Mouse (Mus musculus) forebrain, embryonic 10.5 days (tissue): Measurements from ENCODE around the gene Slc22a12. TPM values are rescaled to one million over a fixed set of nuclear protein-coding genes. Genes with fewer than 3 reads are reported as not detected.

Experiments used
- DNase-seq: peaks from one replicate; pipeline ENCODE4 v3.0.0-alpha.2; 2017; ENCODE audit warnings: low spot score; ENCODE audit errors: extremely low spot score
- H3K27ac ChIP-seq: fragments of 300-500 bp; sonication (generic); 2 replicates; pipeline ENCODE4 v1.5.1; 2016; ENCODE audit warnings: mild to moderate bottlenecking
- H3K27me3 ChIP-seq: fragments of 300-500 bp; sonication (generic); 2 replicates; pipeline ENCODE4 v1.6.1; 2016; ENCODE audit warnings: mild to moderate bottlenecking; ENCODE audit not compliant: poor library complexity, severe bottlenecking
- H3K36me3 ChIP-seq: fragments of 300-500 bp; sonication (generic); replicated peaks from 2 replicates; pipeline ENCODE4 v1.6.1; 2016; ENCODE audit warnings: mild to moderate bottlenecking, moderate library complexity
- H3K4me1 ChIP-seq: fragments of 300-500 bp; sonication (generic); 2 replicates; pipeline ENCODE4 v1.6.1; 2016
- H3K4me3 ChIP-seq: fragments of 300-500 bp; sonication (generic); 2 replicates; pipeline ENCODE4 v1.5.1; 2016; ENCODE audit warnings: mild to moderate bottlenecking, moderate library complexity
- H3K9me3 ChIP-seq: fragments of 300-500 bp; sonication (generic); 2 replicates; pipeline ENCODE4 v1.6.1; 2016; ENCODE audit warnings: mild to moderate bottlenecking, moderate library complexity
- WGBS: fragments of 180-500 bp; shearing (Covaris S2); methylation state at CpG from one replicate; pipeline ENCODE4 v1.1.7; 2016; 5-methylcytosine and 5-hydroxymethylcytosine counted together
- polyA plus RNA-seq: library from polyadenylated mRNA; unstranded; fragments of >200 nt; fragmentation: Nextera tagmentation; extraction: Ambion mirVana; gene quantifications from 2 replicates; pipeline ENCODE4 v1.2.1, GENCODE M21; 2016

Gene Slc22a12
- polyA plus RNA-seq, 1 experiment from 2014 or later: not detected

- no peak overlapping the region for H3K27ac ChIP-seq
- DNase-seq: no peak
- 81% methylated on average over 4 of the region's 4 CpGs for WGBS
Measured at GRCm38 (mm10) chr19:6551215-6551614, 8.4 kb upstream of the Slc22a12 start.

GRCm38 (mm10) chr19:6549566-6549965, 6.7 kb upstream of the Slc22a12 start:
- Histone ChIP-seq H3K27me3 (no peaks in the 10 kb centered on the region), H3K9me3 (peaks cover 4% of the 10 kb centered on the region; the same call in 1 of the 2 replicates), H3K4me1 (peaks cover 19% of the 10 kb centered on the region; the same call in 1 of the 2 replicates), H3K27ac (no peak overlapping the region), H3K36me3 (no peaks in the 10 kb centered on the region), H3K4me3 (no peak overlapping the region)
- DNase-seq: no peak
- 87% methylated on average over 11 of the region's 11 CpGs for WGBS

More at GRCm38 (mm10) chr19:6551215-6551614, 8.4 kb upstream of the Slc22a12 start:
- H3K27me3 ChIP-seq: no peaks in the 10 kb centered on the region
- peaks cover 19% of the 10 kb centered on the region; the same call in 1 of the 2 replicates for H3K4me1 ChIP-seq
- no peaks in the 10 kb centered on the region for H3K9me3 ChIP-seq
- H3K4me3 ChIP-seq: no peak overlapping the region
- H3K36me3 ChIP-seq: no peaks in the 10 kb centered on the region

DNA sequence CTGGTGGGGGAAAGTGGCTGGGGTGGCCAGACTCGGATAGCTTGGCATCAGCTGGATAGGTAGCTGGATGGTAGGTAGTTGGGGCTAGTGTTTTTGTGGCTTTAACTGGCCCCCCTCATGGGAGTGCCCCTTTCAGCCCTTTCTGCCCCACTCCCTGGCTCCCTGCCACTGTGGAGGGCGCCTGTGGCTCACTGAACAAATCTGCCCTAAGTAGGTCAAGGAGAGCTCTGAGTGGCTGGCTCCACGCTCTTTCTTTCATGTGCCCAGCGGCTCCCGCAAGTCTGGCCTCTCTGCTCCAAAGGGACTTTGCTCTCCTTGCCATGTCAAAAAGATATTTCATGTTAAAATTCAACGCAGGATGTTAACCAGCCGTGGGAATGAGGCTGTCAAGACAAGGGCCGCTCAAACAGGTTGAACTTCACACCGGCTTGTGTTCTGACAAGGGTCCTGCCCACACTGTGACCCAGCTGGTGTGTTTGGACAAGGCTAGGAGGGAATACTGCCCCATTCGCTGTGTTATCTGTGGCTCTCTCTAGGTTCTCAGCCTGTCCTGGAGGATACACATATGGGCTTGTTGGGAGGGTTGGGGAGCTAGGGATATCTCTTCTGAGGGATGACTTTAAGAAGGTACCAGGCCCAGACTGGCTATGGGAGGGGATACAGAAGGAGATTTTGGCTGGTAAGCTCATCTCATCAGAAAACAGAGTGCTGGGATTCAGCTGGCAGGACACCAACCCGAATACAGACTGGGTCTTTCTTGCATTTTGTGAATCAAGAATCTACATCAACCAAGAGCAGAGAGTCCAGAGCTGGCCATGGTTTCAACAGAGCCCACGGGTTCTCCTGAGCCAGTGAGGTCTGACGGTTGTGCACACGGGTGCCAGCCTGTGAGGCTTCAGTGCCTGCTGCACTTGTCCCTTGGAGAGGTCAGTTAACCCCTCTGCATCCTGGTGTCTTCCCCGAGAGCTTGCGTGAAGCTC, 5.9 kb upstream of the Slc22a12 start:
- WGBS: 82% methylated on average over 16 of the region's 16 CpGs

DNA sequence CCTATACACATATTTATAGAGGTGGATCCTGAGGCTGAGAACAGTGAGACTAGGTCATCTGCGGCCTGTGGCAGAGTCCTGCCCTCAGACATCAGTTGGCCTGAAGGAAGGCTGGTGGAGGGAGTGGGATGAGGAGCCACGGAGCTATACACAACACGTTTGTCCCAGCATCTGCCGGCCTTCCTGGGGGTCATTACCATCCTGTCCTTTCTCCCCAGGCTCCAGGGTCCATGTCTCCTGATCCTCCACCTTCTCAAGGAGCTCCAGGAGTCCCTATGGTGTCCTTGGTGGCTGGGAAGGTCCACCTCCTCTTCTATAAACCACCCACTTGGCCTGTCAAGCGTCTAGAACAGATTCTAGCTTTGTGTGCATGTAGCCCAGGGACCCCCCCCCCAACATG, 5.0 kb upstream of the Slc22a12 start:
- no peak for DNase-seq
- peaks cover 15% of the 10 kb centered on the region for H3K4me1 ChIP-seq
- no peak overlapping the region for H3K27ac ChIP-seq
- H3K4me3 ChIP-seq: no peak overlapping the region
- no peaks in the 10 kb centered on the region for H3K36me3 ChIP-seq
- 86% methylated on average over 5 of the region's 5 CpGs for WGBS
- H3K27me3 ChIP-seq: no peaks in the 10 kb centered on the region
- H3K9me3 ChIP-seq: peaks cover 4% of the 10 kb centered on the region; the same call in 1 of the 2 replicates

More for the DNA sequence above, 5.9 kb upstream of the Slc22a12 start:
- no peak overlapping the region for H3K4me3 ChIP-seq
- peaks cover 4% of the 10 kb centered on the region; the same call in 1 of the 2 replicates for H3K9me3 ChIP-seq
- H3K36me3 ChIP-seq: no peaks in the 10 kb centered on the region
- no peak for DNase-seq
- H3K27me3 ChIP-seq: no peaks in the 10 kb centered on the region
- H3K4me1 ChIP-seq: peaks cover 14% of the 10 kb centered on the region
- no peak overlapping the region for H3K27ac ChIP-seq

DNA sequence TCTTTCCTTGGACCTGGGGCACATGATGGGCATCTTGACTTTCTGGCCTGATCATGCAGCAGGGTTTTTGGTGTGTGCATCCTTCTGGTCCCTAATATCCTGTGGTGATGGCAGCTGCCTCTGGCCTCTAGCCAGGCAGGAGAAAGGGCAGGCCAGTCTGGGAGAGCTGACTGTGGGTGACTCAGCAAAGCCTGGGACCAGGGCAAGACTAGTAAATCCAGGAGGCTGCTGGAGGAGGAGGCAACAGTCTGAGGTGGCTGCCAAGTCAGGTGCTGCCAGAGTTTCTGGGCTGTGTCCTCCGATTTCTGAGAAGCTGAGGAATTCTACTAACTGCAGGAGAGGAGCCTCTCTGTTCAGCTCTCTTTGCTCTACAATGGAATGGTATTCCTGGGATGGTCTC, 3.3 kb upstream of the Slc22a12 start:
- Histone ChIP-seq H3K9me3 (peaks cover 4% of the 10 kb centered on the region; the same call in 1 of the 2 replicates), H3K27me3 (no peaks in the 10 kb centered on the region), H3K4me3 (no peak overlapping the region), H3K4me1 (peaks cover 19% of the 10 kb centered on the region), H3K27ac (no peak overlapping the region), H3K36me3 (no peaks in the 10 kb centered on the region)
- 67% methylated on average over 1 of the region's 1 CpGs for WGBS
- no peak for DNase-seq

DNA sequence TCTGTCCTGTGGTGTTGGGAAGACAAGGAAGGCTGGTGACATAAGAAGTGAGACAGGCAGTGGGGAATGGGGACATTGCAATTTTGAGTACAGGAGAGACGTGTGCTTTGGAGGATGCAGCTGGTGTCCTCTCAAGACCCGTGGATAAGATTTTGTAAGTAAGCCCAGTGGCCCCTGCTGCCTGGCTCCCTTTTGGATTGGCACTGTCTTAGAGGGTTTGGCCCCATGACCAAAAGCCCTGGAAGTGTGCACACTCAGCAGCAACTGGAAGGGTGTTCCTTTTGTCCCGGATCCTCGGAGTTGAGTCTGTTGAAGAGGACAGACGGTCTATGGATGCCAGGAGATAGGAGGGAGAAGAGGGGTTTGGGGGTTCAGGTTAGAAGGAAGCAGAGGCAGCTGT, 2.6 kb upstream of the Slc22a12 start:
- WGBS: 88% methylated on average over 5 of the region's 5 CpGs
- no peaks in the 10 kb centered on the region for H3K36me3 ChIP-seq
- peaks cover 19% of the 10 kb centered on the region for H3K4me1 ChIP-seq
- H3K27me3 ChIP-seq: no peaks in the 10 kb centered on the region
- H3K9me3 ChIP-seq: peaks cover 4% of the 10 kb centered on the region; the same call in 1 of the 2 replicates
- DNase-seq: no peak
- no peak overlapping the region for H3K4me3 ChIP-seq
- no peak overlapping the region for H3K27ac ChIP-seq

DNA sequence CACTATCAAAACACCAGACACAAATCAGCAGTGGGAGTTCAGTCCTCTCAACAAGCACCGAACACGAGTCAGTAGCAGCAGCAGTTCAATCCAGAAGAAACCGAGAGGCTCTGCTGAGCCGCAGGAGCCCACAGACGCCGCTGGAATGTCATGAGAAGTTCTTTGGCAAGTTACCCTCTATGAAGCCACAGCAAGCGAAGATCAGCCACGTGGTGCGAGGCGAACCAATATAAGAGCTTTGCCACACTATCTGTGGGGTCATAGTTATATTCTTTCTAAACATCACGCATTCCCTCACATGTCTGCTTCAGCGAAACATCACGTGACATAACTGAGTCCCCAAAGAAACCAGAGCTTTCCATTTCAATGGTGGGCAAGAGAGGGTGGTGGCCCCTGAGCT, 1.9 kb upstream of the Slc22a12 start:
- Histone ChIP-seq H3K4me3 (no peak overlapping the region), H3K4me1 (peaks cover 19% of the 10 kb centered on the region), H3K27me3 (no peaks in the 10 kb centered on the region), H3K27ac (no peak overlapping the region), H3K9me3 (peaks cover 4% of the 10 kb centered on the region; the same call in 1 of the 2 replicates), H3K36me3 (no peaks in the 10 kb centered on the region)
- 92% methylated on average over 13 of the region's 13 CpGs for WGBS
- DNase-seq: no peak

- WGBS: 40% methylated on average over 7 of the region's 7 CpGs
Measured at GRCm38 (mm10) chr19:6543518-6543917, 686 bp upstream of the Slc22a12 start.

DNA sequence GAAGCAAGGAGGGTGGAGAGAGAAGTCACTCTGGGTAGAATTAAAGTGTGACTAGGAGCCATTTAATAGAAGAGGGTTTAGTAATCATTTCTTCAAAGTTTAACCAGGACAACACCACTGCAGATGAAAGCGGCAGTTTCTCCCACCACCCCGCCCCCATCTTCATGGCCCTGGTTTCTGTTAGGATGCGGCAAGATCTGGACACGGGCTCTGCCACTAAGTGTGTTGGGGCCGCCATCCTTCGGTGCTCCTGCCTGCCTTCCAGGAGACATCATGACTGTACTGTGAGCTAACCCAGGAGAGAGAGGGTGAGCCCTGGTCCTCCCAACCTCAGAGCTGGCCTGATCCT, 177 bp upstream of the Slc22a12 start:
- 91% methylated on average over 6 of the region's 6 CpGs for WGBS
- no peak overlapping the region for H3K4me3 ChIP-seq
- peaks cover 16% of the 10 kb centered on the region for H3K4me1 ChIP-seq
- H3K36me3 ChIP-seq: no peaks in the 10 kb centered on the region
- H3K27me3 ChIP-seq: no peaks in the 10 kb centered on the region
- peaks cover 4% of the 10 kb centered on the region; the same call in 1 of the 2 replicates for H3K9me3 ChIP-seq
- no peak for DNase-seq
- H3K27ac ChIP-seq: 0 out of 2 replicates have a peak overlapping the region, but pooled peaks have one; percentile 17

More at GRCm38 (mm10) chr19:6543518-6543917, 686 bp upstream of the Slc22a12 start:
- H3K27ac ChIP-seq: peak overlapping the region; percentile 40; the same call in 1 of the 2 replicates
- H3K4me3 ChIP-seq: no peak overlapping the region
- no peak for DNase-seq
- peaks cover 4% of the 10 kb centered on the region; the same call in 1 of the 2 replicates for H3K9me3 ChIP-seq
- no peaks in the 10 kb centered on the region for H3K27me3 ChIP-seq
- H3K36me3 ChIP-seq: no peaks in the 10 kb centered on the region
- H3K4me1 ChIP-seq: peaks cover 19% of the 10 kb centered on the region

DNA sequence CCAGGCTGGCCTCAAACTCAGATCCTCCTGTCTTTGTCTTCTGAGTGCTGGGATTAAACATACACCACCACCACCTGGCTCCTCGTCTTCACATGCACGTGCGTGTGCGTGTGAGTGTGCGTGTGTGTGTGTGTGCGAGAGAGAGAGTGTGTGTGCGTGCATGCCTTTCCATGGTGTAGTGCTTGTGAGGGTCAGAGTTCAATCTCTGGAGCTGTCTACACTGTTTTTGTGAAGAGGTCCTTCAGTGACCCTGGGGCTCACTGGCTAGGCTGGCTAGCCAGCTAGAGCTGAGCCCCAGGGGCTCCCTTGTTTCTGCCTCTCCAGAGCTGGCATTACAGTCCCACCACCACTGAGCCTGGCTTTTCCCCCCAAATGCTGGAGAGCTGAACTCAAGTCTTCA, 1.3 kb downstream of the Slc22a12 start:
- Histone ChIP-seq H3K27me3 (no peaks in the 10 kb centered on the region), H3K4me3 (no peak overlapping the region), H3K4me1 (peaks cover 16% of the 10 kb centered on the region), H3K9me3 (peaks cover 4% of the 10 kb centered on the region; the same call in 1 of the 2 replicates), H3K27ac (no peak overlapping the region), H3K36me3 (no peaks in the 10 kb centered on the region)
- 93% methylated on average over 7 of the region's 7 CpGs for WGBS
- no peak for DNase-seq

DNA sequence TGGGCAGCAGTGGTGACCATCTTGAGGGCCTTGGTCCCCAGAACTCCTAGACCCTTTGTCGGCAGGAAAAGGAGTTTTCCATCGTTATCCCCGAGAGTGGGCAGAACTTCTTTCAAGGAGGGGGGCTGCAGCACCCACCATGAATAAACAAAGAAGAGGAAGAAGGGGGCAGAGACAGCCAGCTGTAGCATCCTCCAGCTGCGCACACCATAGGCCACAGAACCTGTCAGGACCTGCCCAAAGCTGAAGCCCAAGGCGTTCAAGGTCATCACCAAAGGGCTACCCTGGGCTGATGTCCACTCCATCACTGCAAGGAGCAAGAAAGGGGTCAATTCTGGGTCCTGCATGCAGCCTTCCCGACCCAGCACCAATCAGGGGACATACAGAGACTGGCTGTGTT, 2.6 kb downstream of the Slc22a12 start:
- H3K27ac ChIP-seq: no peak overlapping the region
- H3K27me3 ChIP-seq: peaks cover 4% of the 10 kb centered on the region; the same call in 1 of the 2 replicates
- H3K4me3 ChIP-seq: no peak overlapping the region
- 80% methylated on average over 6 of the region's 6 CpGs for WGBS
- peaks cover 4% of the 10 kb centered on the region; the same call in 1 of the 2 replicates for H3K9me3 ChIP-seq
- H3K4me1 ChIP-seq: peaks cover 19% of the 10 kb centered on the region
- no peak for DNase-seq
- H3K36me3 ChIP-seq: no peaks in the 10 kb centered on the region

DNA sequence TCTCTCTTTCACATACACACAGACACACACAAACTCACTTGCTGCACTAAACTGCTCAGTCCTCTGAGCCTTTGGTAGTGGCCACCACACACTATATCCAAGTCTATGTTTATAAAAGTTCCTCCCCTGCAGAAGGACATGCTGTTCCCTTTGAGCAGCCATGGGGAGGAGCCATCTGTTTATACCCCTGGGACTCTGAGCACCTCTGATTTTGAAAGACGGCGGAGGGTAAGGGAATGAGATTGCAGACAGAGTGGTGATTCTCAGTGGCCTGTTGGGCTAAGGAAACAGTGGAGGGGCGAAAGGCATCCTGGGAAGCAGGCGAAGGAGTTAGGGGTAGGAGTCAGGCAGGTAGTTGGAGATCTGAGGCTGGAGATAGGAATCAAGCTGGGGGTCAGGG, 3.2 kb downstream of the Slc22a12 start:
- Histone ChIP-seq H3K27ac (no peak overlapping the region), H3K27me3 (peaks cover 4% of the 10 kb centered on the region; the same call in 1 of the 2 replicates), H3K36me3 (no peaks in the 10 kb centered on the region), H3K4me1 (peaks cover 20% of the 10 kb centered on the region), H3K9me3 (no peaks in the 10 kb centered on the region), H3K4me3 (no peak overlapping the region)
- no peak for DNase-seq
- 86% methylated on average over 4 of the region's 4 CpGs for WGBS

- peaks cover 27% of the 10 kb centered on the region for H3K4me1 ChIP-seq
- no peak for DNase-seq
- no peaks in the 10 kb centered on the region for H3K9me3 ChIP-seq
- no peak overlapping the region for H3K4me3 ChIP-seq
- 86% methylated on average over 6 of the region's 6 CpGs for WGBS
- H3K27ac ChIP-seq: no peak overlapping the region
- H3K36me3 ChIP-seq: no peaks in the 10 kb centered on the region
- peaks cover 15% of the 10 kb centered on the region for H3K27me3 ChIP-seq
Measured at GRCm38 (mm10) chr19:6538546-6538945, 4.3 kb downstream of the Slc22a12 start.
